Mouse (Mus musculus): ENCODE measurements at regions not wholly inside any gene's neighbourhood (a gene's known extent, or its start where the extent isn't known, plus 50 kb on each side); places are given as distances from the start of the nearest gene placed in this dataset.

- no peak overlapping the region for H3K4me3 ChIP-seq
- WGBS: 90% methylated on average over 3 of the region's 3 CpGs
- H3K4me2 ChIP-seq (replicated peaks): no peak overlapping the region
- H3K27ac ChIP-seq: no peak overlapping the region
- no peaks in the 10 kb centered on the region for H3K9me3 ChIP-seq (replicated peaks)
- no peak overlapping the region for H3K9ac ChIP-seq
- H3K4me1 ChIP-seq: no peaks in the 10 kb centered on the region
- H3K27me3 ChIP-seq: no peaks in the 10 kb centered on the region
- ATAC-seq (ENCODE audit: low FRiP score): no peak
- H3K36me3 ChIP-seq: no peaks in the 10 kb centered on the region
These were observed 54.4 kb upstream of the Olfm4 start for GRCm38 (mm10) chr14:79929451-79929850.

GRCm38 (mm10) chr14:79927161-79927560 lies 56.7 kb upstream of the Olfm4 start:
- H3K9ac ChIP-seq: no peak overlapping the region
- no peak overlapping the region for H3K4me2 ChIP-seq (replicated peaks)
- no peak overlapping the region for H3K4me3 ChIP-seq
- WGBS: 91% methylated on average over 1 of the region's 1 CpGs
- H3K27me3 ChIP-seq: no peaks in the 10 kb centered on the region
- no peaks in the 10 kb centered on the region for H3K9me3 ChIP-seq (replicated peaks)
- no peaks in the 10 kb centered on the region for H3K36me3 ChIP-seq
- ATAC-seq (ENCODE audit: low FRiP score): no peak
- no peaks in the 10 kb centered on the region for H3K4me1 ChIP-seq
- no peak overlapping the region for H3K27ac ChIP-seq

GRCm38 (mm10) chr14:79916960-79917848 lies 66.7 kb upstream of the Olfm4 start:
- no peak overlapping the region for H3K4me3 ChIP-seq
- H3K9me3 ChIP-seq (replicated peaks): no peaks in the 10 kb centered on the region
- H3K4me1 ChIP-seq: no peaks in the 10 kb centered on the region
- no peaks in the 10 kb centered on the region for H3K27me3 ChIP-seq
- 73% methylated on average over 9 of the region's 9 CpGs for WGBS
- no peak overlapping the region for H3K27ac ChIP-seq
- ATAC-seq (ENCODE audit: low FRiP score): no peak
- H3K9ac ChIP-seq: no peak overlapping the region
- no peaks in the 10 kb centered on the region for H3K36me3 ChIP-seq
- no peak overlapping the region for H3K4me2 ChIP-seq (replicated peaks)

GRCm38 (mm10) chr14:79914966-79915365 lies 68.9 kb upstream of the Olfm4 start:
- H3K4me3 ChIP-seq: no peak overlapping the region
- H3K27me3 ChIP-seq: 0 out of 2 replicates have a peak, but pooled peaks cover 3% of the 10 kb centered on the region
- H3K27ac ChIP-seq: no peak overlapping the region
- no peak overlapping the region for H3K4me2 ChIP-seq (replicated peaks)
- H3K36me3 ChIP-seq: no peaks in the 10 kb centered on the region
- H3K9ac ChIP-seq: no peak overlapping the region
- ATAC-seq (ENCODE audit: low FRiP score): no peak
- no peaks in the 10 kb centered on the region for H3K9me3 ChIP-seq (replicated peaks)
- peaks cover 1% of the 10 kb centered on the region; the same call in 1 of the 2 replicates for H3K4me1 ChIP-seq
- WGBS: 85% methylated on average over 4 of the region's 4 CpGs

- Histone ChIP-seq H3K27ac (0 out of 2 replicates have a peak overlapping the region, but pooled peaks have one; percentile 7), H3K9ac (no peak overlapping the region), H3K4me1 (peaks cover 10% of the 10 kb centered on the region), H3K9me3 (replicated peaks) (no peaks in the 10 kb centered on the region), H3K27me3 (0 out of 2 replicates have a peak, but pooled peaks cover 3% of the 10 kb centered on the region), H3K4me2 (replicated peaks) (no peak overlapping the region), H3K4me3 (no peak overlapping the region), H3K36me3 (no peaks in the 10 kb centered on the region)
- ATAC-seq (ENCODE audit: low FRiP score): no peak
These were observed 70.6 kb upstream of the Olfm4 start for GRCm38 (mm10) chr14:79913315-79913714.

GRCm38 (mm10) chr14:79912610-79913009 lies 71.3 kb upstream of the Olfm4 start:
- Histone ChIP-seq H3K4me3 (no peak overlapping the region), H3K4me2 (replicated peaks) (no peak overlapping the region), H3K9ac (no peak overlapping the region), H3K27me3 (0 out of 2 replicates have a peak, but pooled peaks cover 3% of the 10 kb centered on the region), H3K36me3 (no peaks in the 10 kb centered on the region), H3K4me1 (peaks cover 10% of the 10 kb centered on the region), H3K9me3 (replicated peaks) (no peaks in the 10 kb centered on the region), H3K27ac (no peak overlapping the region)
- peak; percentile 44; the same call in 1 of the 2 replicates for ATAC-seq (ENCODE audit: low FRiP score)
- WGBS: 51% methylated on average over 4 of the region's 4 CpGs

GRCm38 (mm10) chr14:79907761-79908160 lies 76.1 kb upstream of the Olfm4 start:
- 0 out of 2 replicates have a peak, but pooled peaks cover 3% of the 10 kb centered on the region for H3K27me3 ChIP-seq
- H3K36me3 ChIP-seq: no peaks in the 10 kb centered on the region

GRCm38 (mm10) chr14:79905574-79905973 lies 78.3 kb upstream of the Olfm4 start:
- Histone ChIP-seq H3K4me2 (replicated peaks) (no peak overlapping the region), H3K27me3 (0 out of 2 replicates have a peak, but pooled peaks cover under 1% of the 10 kb centered on the region), H3K36me3 (no peaks in the 10 kb centered on the region), H3K4me3 (no peak overlapping the region), H3K9me3 (replicated peaks) (no peaks in the 10 kb centered on the region), H3K9ac (no peak overlapping the region), H3K4me1 (peaks cover 17% of the 10 kb centered on the region), H3K27ac (no peak overlapping the region)
- WGBS: 34% methylated on average over 2 of the region's 2 CpGs
- ATAC-seq (ENCODE audit: low FRiP score): peak; percentile 56

More at GRCm38 (mm10) chr14:79907761-79908160, 76.1 kb upstream of the Olfm4 start:
- ATAC-seq (ENCODE audit: low FRiP score): no peak
- Histone ChIP-seq H3K27ac (no peak overlapping the region), H3K4me2 (replicated peaks) (no peak overlapping the region), H3K4me3 (no peak overlapping the region), H3K4me1 (peaks cover 11% of the 10 kb centered on the region), H3K9me3 (replicated peaks) (no peaks in the 10 kb centered on the region), H3K9ac (no peak overlapping the region)
- 46% methylated on average over 4 of the region's 4 CpGs for WGBS

- peak; percentile 66 for ATAC-seq (ENCODE audit: low FRiP score)
- no peak overlapping the region for H3K27ac ChIP-seq
- WGBS: 5% methylated on average over 1 of the region's 1 CpGs
These were observed 81.5 kb upstream of the Olfm4 start for GRCm38 (mm10) chr14:79902355-79902754.

GRCm38 (mm10) chr14:79898240-79898639 lies 85.6 kb upstream of the Olfm4 start:
- Histone ChIP-seq H3K4me1 (peaks cover 14% of the 10 kb centered on the region), H3K4me3 (no peak overlapping the region), H3K36me3 (no peaks in the 10 kb centered on the region), H3K9ac (no peak overlapping the region), H3K27ac (no peak overlapping the region), H3K9me3 (replicated peaks) (no peaks in the 10 kb centered on the region), H3K27me3 (peaks cover 3% of the 10 kb centered on the region; the same call in 1 of the 2 replicates), H3K4me2 (replicated peaks) (no peak overlapping the region)
- ATAC-seq (ENCODE audit: low FRiP score): no peak
- 8% methylated on average over 5 of the region's 5 CpGs for WGBS

More at GRCm38 (mm10) chr14:79902355-79902754, 81.5 kb upstream of the Olfm4 start:
- Histone ChIP-seq H3K9ac (no peak overlapping the region), H3K4me3 (no peak overlapping the region), H3K9me3 (replicated peaks) (no peaks in the 10 kb centered on the region), H3K4me2 (replicated peaks) (no peak overlapping the region), H3K4me1 (peaks cover 14% of the 10 kb centered on the region), H3K36me3 (no peaks in the 10 kb centered on the region), H3K27me3 (peaks cover 3% of the 10 kb centered on the region; the same call in 1 of the 2 replicates)

- Histone ChIP-seq H3K27ac (no peak overlapping the region), H3K9me3 (replicated peaks) (no peaks in the 10 kb centered on the region), H3K4me2 (replicated peaks) (no peak overlapping the region), H3K4me3 (no peak overlapping the region), H3K4me1 (peaks cover 5% of the 10 kb centered on the region), H3K36me3 (no peaks in the 10 kb centered on the region), H3K9ac (no peak overlapping the region), H3K27me3 (peaks cover 11% of the 10 kb centered on the region)
- WGBS: 73% methylated on average over 4 of the region's 4 CpGs
- no peak for ATAC-seq (ENCODE audit: low FRiP score)
These were observed 90.6 kb upstream of the Olfm4 start for GRCm38 (mm10) chr14:79893241-79893640.

GRCm38 (mm10) chr14:79890682-79891081 lies 93.2 kb upstream of the Olfm4 start:
- no peak for ATAC-seq (ENCODE audit: low FRiP score)
- Histone ChIP-seq H3K27me3 (peaks cover 18% of the 10 kb centered on the region), H3K9ac (no peak overlapping the region), H3K9me3 (replicated peaks) (no peaks in the 10 kb centered on the region), H3K4me3 (no peak overlapping the region), H3K4me2 (replicated peaks) (no peak overlapping the region), H3K36me3 (no peaks in the 10 kb centered on the region), H3K27ac (no peak overlapping the region), H3K4me1 (no peaks in the 10 kb centered on the region)
- 84% methylated on average over 2 of the region's 2 CpGs for WGBS
